ENCODE assay signal across 8 mouse cellular contexts in the genomic region with DNA sequence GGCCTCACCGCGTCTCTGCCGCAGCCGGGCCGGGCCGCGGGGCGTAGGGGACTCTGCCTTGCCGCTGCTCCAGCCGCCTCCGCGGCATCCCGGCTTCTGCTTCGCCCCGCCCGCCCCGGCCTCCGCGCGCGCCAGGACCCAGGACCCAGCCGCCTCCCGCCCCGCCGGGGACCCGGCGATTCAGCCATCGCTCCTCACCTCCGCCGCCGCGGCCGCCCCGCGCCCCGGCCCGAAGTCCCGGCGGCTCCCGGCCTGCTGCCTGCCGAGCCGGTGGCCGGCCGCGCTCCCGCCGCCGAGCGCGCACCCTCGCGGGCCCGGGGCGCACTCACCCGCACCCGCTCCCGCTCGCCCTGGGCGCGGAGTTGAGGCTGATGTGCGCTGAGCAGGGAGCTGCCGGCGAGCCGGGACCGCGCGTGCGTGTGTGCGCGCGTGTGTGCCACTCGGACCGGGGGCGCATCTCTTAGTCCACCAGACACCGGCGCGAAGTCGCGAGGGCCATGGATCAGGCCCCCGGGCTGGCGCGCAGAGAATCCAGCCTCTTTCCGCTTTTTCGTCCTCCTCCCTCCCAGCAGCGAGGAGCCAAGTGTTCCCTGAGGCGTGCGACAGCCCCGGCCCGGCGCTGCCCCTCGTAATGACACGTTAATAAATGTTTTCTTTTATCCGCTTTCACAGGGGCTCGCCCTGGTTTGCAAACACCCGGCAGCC. TPM values are rescaled to one million over a fixed set of nuclear protein-coding genes. Genes with fewer than 3 reads are reported as not detected.
DNase-seq lines count a peak whose midpoint lies in the region; ATAC-seq and TF ChIP-seq lines count a peak whose summit lies in the region.

No protein-coding gene starts in this region.

- peak overlapping the region; percentile 77 for H3K4me2 ChIP-seq in kidney, embryonic 14.5 days (replicated peaks; ENCODE audit: low read depth, low read length)
- peak overlapping the region; percentile 94 for H3K4me2 ChIP-seq in forebrain, embryonic 15.5 days (replicated peaks)
- peak overlapping the region; percentile 98 for H3K4me2 ChIP-seq in intestine, postnatal 0 days (replicated peaks; ENCODE audit: low read depth)
- H3K4me2 ChIP-seq in liver, embryonic 16.5 days (ENCODE audit: low read depth, low read length), result peak overlapping the region; percentile 70

- no peak for TF ChIP-seq POLR2A in olfactory bulb, adult 2 months (IDR thresholded peaks at IDR 0.05; ENCODE audit: insufficient read depth, low read depth, low read length)

- H3K36me3 ChIP-seq in kidney, embryonic 14.5 days (ENCODE audit: control insufficient read depth, insufficient read depth, low read length), result no peaks in the 10 kb centered on the region
- H3K36me3 ChIP-seq in forebrain, embryonic 15.5 days, result no peaks in the 10 kb centered on the region
- no peaks in the 10 kb centered on the region for H3K36me3 ChIP-seq in intestine, postnatal 0 days (ENCODE audit: control insufficient read depth, insufficient read depth)
- no peaks in the 10 kb centered on the region for H3K36me3 ChIP-seq in liver, embryonic 16.5 days (ENCODE audit: control insufficient read depth, insufficient read depth)

- H3K9ac ChIP-seq in kidney, embryonic 14.5 days (ENCODE audit: low read depth, low read length), result peak overlapping the region; percentile 93
- H3K9ac ChIP-seq in forebrain, embryonic 15.5 days (replicated peaks), result peak overlapping the region; percentile 64
- H3K9ac ChIP-seq in intestine, postnatal 0 days (ENCODE audit: low read depth, low read length), result peak overlapping the region; percentile 89
- no peak overlapping the region for H3K9ac ChIP-seq in liver, embryonic 16.5 days (ENCODE audit: low read depth, low read length)

- DNase-seq in kidney, adult 11 months, result no peak
- DNase-seq in adrenal gland, postnatal 14 days, result peak; percentile 73
- no peak for DNase-seq in natural killer cell, adult 2 months (ENCODE audit: low spot score in 2 of 2)

- no peaks in the 10 kb centered on the region for H3K27me3 ChIP-seq in kidney, embryonic 14.5 days (ENCODE audit: control insufficient read depth, insufficient read depth, low read length)
- peaks cover 38% of the 10 kb centered on the region for H3K27me3 ChIP-seq in forebrain, embryonic 15.5 days
- no peaks in the 10 kb centered on the region for H3K27me3 ChIP-seq in intestine, postnatal 0 days (replicated peaks; ENCODE audit: control insufficient read depth, insufficient read depth, low read length)
- H3K27me3 ChIP-seq in liver, embryonic 16.5 days (ENCODE audit: control insufficient read depth, insufficient read depth, low read depth, low read length), result peaks cover 46% of the 10 kb centered on the region

- no peak for TF ChIP-seq CTCF in intestine, postnatal 0 days (IDR thresholded peaks at IDR 0.05; ENCODE audit: low read depth)
- TF ChIP-seq CTCF in olfactory bulb, adult 2 months (IDR thresholded peaks at IDR 0.05; ENCODE audit: insufficient read depth, low read depth, low read length), result no peak

- H3K27ac ChIP-seq in kidney, embryonic 14.5 days (ENCODE audit: low read depth, low read length), result peak overlapping the region; percentile 94
- peak overlapping the region; percentile 62 for H3K27ac ChIP-seq in forebrain, embryonic 15.5 days (replicated peaks)
- peak overlapping the region; percentile 92 for H3K27ac ChIP-seq in intestine, postnatal 0 days (ENCODE audit: low read depth, low read length)
- H3K27ac ChIP-seq in liver, embryonic 16.5 days (ENCODE audit: low read length), result no peak overlapping the region
- no peak overlapping the region for H3K27ac ChIP-seq in olfactory bulb, adult 2 months (ENCODE audit: insufficient read depth, low read depth, low read length)

- under 1% methylated on average over 89 of the region's 95 CpGs for WGBS in kidney, embryonic 14.5 days
- under 1% methylated on average over 82 of the region's 95 CpGs for WGBS in forebrain, embryonic 15.5 days
- WGBS in intestine, postnatal 0 days, result under 1% methylated on average over 79 of the region's 95 CpGs
- under 1% methylated on average over 66 of the region's 95 CpGs for WGBS in liver, embryonic 16.5 days (ENCODE audit: insufficient replicate concordance)
- 4% methylated on average over 87 of the region's 95 CpGs for WGBS in olfactory bulb, adult 2 months

- H3K4me3 ChIP-seq in kidney, embryonic 14.5 days (ENCODE audit: low read length), result peak overlapping the region; percentile 73
- peak overlapping the region; percentile 58 for H3K4me3 ChIP-seq in forebrain, embryonic 15.5 days
- H3K4me3 ChIP-seq in intestine, postnatal 0 days (ENCODE audit: low read depth, low read length), result peak overlapping the region; percentile 72
- peak overlapping the region; percentile 53 for H3K4me3 ChIP-seq in liver, embryonic 16.5 days (ENCODE audit: low read depth, low read length)
- peak overlapping the region; percentile 42 for H3K4me3 ChIP-seq in olfactory bulb, adult 2 months (ENCODE audit: insufficient read depth, low read depth, low read length)

- H3K9me3 ChIP-seq in kidney, embryonic 14.5 days (ENCODE audit: control insufficient read depth, low read length), result no peaks in the 10 kb centered on the region
- no peaks in the 10 kb centered on the region for H3K9me3 ChIP-seq in forebrain, embryonic 15.5 days
- H3K9me3 ChIP-seq in intestine, postnatal 0 days (ENCODE audit: control insufficient read depth), result no peaks in the 10 kb centered on the region
- H3K9me3 ChIP-seq in liver, embryonic 16.5 days (replicated peaks; ENCODE audit: control insufficient read depth, low read length), result no peaks in the 10 kb centered on the region

- peaks cover 35% of the 10 kb centered on the region for H3K4me1 ChIP-seq in kidney, embryonic 14.5 days (ENCODE audit: control insufficient read depth, insufficient read depth, low read length)
- peaks cover 56% of the 10 kb centered on the region for H3K4me1 ChIP-seq in forebrain, embryonic 15.5 days
- peaks cover 14% of the 10 kb centered on the region for H3K4me1 ChIP-seq in intestine, postnatal 0 days (replicated peaks; ENCODE audit: control insufficient read depth, insufficient read depth, low read length)
- no peaks in the 10 kb centered on the region; the same call in 1 of the 2 replicates for H3K4me1 ChIP-seq in liver, embryonic 16.5 days (ENCODE audit: control insufficient read depth, low read depth, low read length)
- peaks cover 40% of the 10 kb centered on the region for H3K4me1 ChIP-seq in olfactory bulb, adult 2 months (ENCODE audit: control insufficient read depth, insufficient read depth, low read length)

- peak; percentile 36 for ATAC-seq in kidney, embryonic 14.5 days (ENCODE audit: low FRiP score, low TSS enrichment)
- peak; percentile 41 for ATAC-seq in forebrain, embryonic 15.5 days (replicated peaks)
- peak; percentile 7; the same call in 1 of the 2 replicates for ATAC-seq in intestine, postnatal 0 days
- ATAC-seq in liver, embryonic 16.5 days (ENCODE audit: low read depth), result 0 out of 2 replicates have a peak, but pooled peaks have one; percentile 7

RNA-seq across cellular contexts. Expression of a gene that starts 0.6 kb away (rescaled TPM):
- polyA plus RNA-seq in kidney, embryonic 14.5 days (2014; fragmentation: Nextera tagmentation; extraction: Ambion mirVana), result 69.3 and 80.4 TPM in 2 replicates
- total RNA-seq in adrenal gland, postnatal 14 days (2021), result 60.5 and 60.7 TPM in 2 replicates
- 30.3 and 36.0 TPM in 2 replicates for polyA plus RNA-seq in forebrain, embryonic 15.5 days (2015; fragmentation: Nextera tagmentation; extraction: Ambion mirVana)
- polyA plus RNA-seq in intestine, postnatal 0 days (2015; fragmentation: Nextera tagmentation; extraction: Ambion mirVana), result 66.0 and 66.4 TPM in 2 replicates
- polyA plus RNA-seq in liver, embryonic 16.5 days (2015; fragmentation: Nextera tagmentation; extraction: Ambion mirVana), result 0.68 and 1.2 TPM in 2 replicates
- not detected in 2 replicates for polyA plus RNA-seq in olfactory bulb, adult 2 months (2012; ENCODE audit: insufficient read depth, insufficient read length, low replicate concordance, missing spikeins)

Comparison
In these comparisons a context has a peak if more than half of its experiments do, and no peak if none do; other contexts are left out.
1. H3K27ac ChIP-seq: peak in kidney, embryonic 14.5 days (single experiment), forebrain, embryonic 15.5 days (single experiment) and intestine, postnatal 0 days (single experiment); none in liver, embryonic 16.5 days (single experiment) and olfactory bulb, adult 2 months (single experiment).
2. Peak in every context shown above with its lines, with median percentiles within 50 percentile points of each other: ATAC-seq, H3K4me2 ChIP-seq and H3K4me3 ChIP-seq.